Mouse (Mus musculus): ENCODE data around the gene Fyb2. TPM values are rescaled to one million over a fixed set of nuclear protein-coding genes. Genes with fewer than 3 reads are reported as not detected.

Gene Fyb2
- 0.22 and 0.26 TPM in 2 replicates for polyA plus RNA-seq (2015; fragmentation: Nextera tagmentation; extraction: Ambion mirVana)

GRCm38 (mm10) chr4:104913291-104914129 lies at the start of gene Fyb2:
Gene Fyb2, plus strand, starts transcription at chr4:104913456.
- Histone ChIP-seq H3K4me2 (replicated peaks) (peak within 1 kb of the TSS; percentile 48), H3K9ac (no peak within 1 kb of the TSS), H3K4me3 (peak within 1 kb of the TSS; percentile 10; the same call in 1 of the 2 replicates), H3K9me3 (no peaks in the 10 kb centered on the region), H3K4me1 (0 out of 2 replicates have a peak, but pooled peaks cover 12% of the 10 kb centered on the region), H3K36me3 (no peaks in the 10 kb centered on the region), H3K27me3 (peaks cover 18% of the 10 kb centered on the region), H3K27ac (no peak within 1 kb of the TSS)
- WGBS = 24% methylated on average over 23 of the region's 23 CpGs
- ATAC-seq (ENCODE audit: low FRiP score, low read depth) = no peak

GRCm38 (mm10) chr4:104864397-104864796 lies 48.9 kb upstream of the Fyb2 start:
- ATAC-seq (ENCODE audit: low FRiP score, low read depth) = no peak
- H3K4me3 ChIP-seq = no peak overlapping the region

GRCm38 (mm10) chr4:104869581-104869980 lies 43.7 kb upstream of the Fyb2 start:
- ATAC-seq (ENCODE audit: low FRiP score, low read depth) = no peak
- no peak overlapping the region for H3K4me3 ChIP-seq
- no peaks in the 10 kb centered on the region for H3K27me3 ChIP-seq
- peaks cover 7% of the 10 kb centered on the region; the same call in 1 of the 2 replicates for H3K4me1 ChIP-seq
- H3K36me3 ChIP-seq = no peaks in the 10 kb centered on the region
- no peak overlapping the region for H3K27ac ChIP-seq
- no peak overlapping the region for H3K4me2 ChIP-seq (replicated peaks)
- H3K9me3 ChIP-seq = no peaks in the 10 kb centered on the region
- H3K9ac ChIP-seq = no peak overlapping the region

More at GRCm38 (mm10) chr4:104864397-104864796, 48.9 kb upstream of the Fyb2 start:
- 79% methylated on average over 1 of the region's 1 CpGs for WGBS
- Histone ChIP-seq H3K4me1 (peaks cover 7% of the 10 kb centered on the region; the same call in 1 of the 2 replicates), H3K9ac (no peak overlapping the region), H3K4me2 (replicated peaks) (no peak overlapping the region), H3K27ac (no peak overlapping the region), H3K9me3 (no peaks in the 10 kb centered on the region), H3K36me3 (no peaks in the 10 kb centered on the region), H3K27me3 (no peaks in the 10 kb centered on the region)

GRCm38 (mm10) chr4:104870196-104870595 lies 43.1 kb upstream of the Fyb2 start:
- Histone ChIP-seq H3K4me3 (no peak overlapping the region), H3K4me2 (replicated peaks) (no peak overlapping the region), H3K9me3 (no peaks in the 10 kb centered on the region), H3K27me3 (no peaks in the 10 kb centered on the region), H3K27ac (no peak overlapping the region), H3K36me3 (no peaks in the 10 kb centered on the region), H3K4me1 (peaks cover 7% of the 10 kb centered on the region; the same call in 1 of the 2 replicates), H3K9ac (no peak overlapping the region)
- ATAC-seq (ENCODE audit: low FRiP score, low read depth) = no peak
- WGBS = 92% methylated on average over 5 of the region's 5 CpGs

GRCm38 (mm10) chr4:104875832-104876231 lies 37.4 kb upstream of the Fyb2 start:
- Histone ChIP-seq H3K36me3 (no peaks in the 10 kb centered on the region), H3K9me3 (no peaks in the 10 kb centered on the region), H3K4me2 (replicated peaks) (no peak overlapping the region), H3K9ac (no peak overlapping the region), H3K27me3 (no peaks in the 10 kb centered on the region), H3K27ac (no peak overlapping the region), H3K4me3 (no peak overlapping the region), H3K4me1 (no peaks in the 10 kb centered on the region)
- 79% methylated on average over 4 of the region's 4 CpGs for WGBS
- no peak for ATAC-seq (ENCODE audit: low FRiP score, low read depth)

- Histone ChIP-seq H3K4me3 (no peak within 1 kb of the TSS), H3K4me2 (replicated peaks) (no peak within 1 kb of the TSS), H3K36me3 (no peaks in the 10 kb centered on the region), H3K9ac (no peak within 1 kb of the TSS), H3K27ac (no peak within 1 kb of the TSS), H3K4me1 (no peaks in the 10 kb centered on the region), H3K27me3 (no peaks in the 10 kb centered on the region), H3K9me3 (no peaks in the 10 kb centered on the region)
- 83% methylated on average over 3 of the region's 3 CpGs for WGBS
- ATAC-seq (ENCODE audit: low FRiP score, low read depth) = no peak
Measured at GRCm38 (mm10) chr4:104876323-104876722, 36.9 kb upstream of the Fyb2 start, which contains the start of gene C8a. Gene C8a, minus strand, starts transcription at chr4:104876398.

GRCm38 (mm10) chr4:104887486-104887885 lies 25.8 kb upstream of the Fyb2 start:
- Histone ChIP-seq H3K9ac (no peak overlapping the region), H3K4me2 (replicated peaks) (no peak overlapping the region), H3K4me3 (no peak overlapping the region), H3K27me3 (0 out of 2 replicates have a peak, but pooled peaks cover 4% of the 10 kb centered on the region), H3K9me3 (no peaks in the 10 kb centered on the region), H3K4me1 (0 out of 2 replicates have a peak, but pooled peaks cover 7% of the 10 kb centered on the region), H3K36me3 (no peaks in the 10 kb centered on the region), H3K27ac (no peak overlapping the region)
- WGBS = 78% methylated on average over 9 of the region's 9 CpGs
- no peak for ATAC-seq (ENCODE audit: low FRiP score, low read depth)

- Histone ChIP-seq H3K36me3 (no peaks in the 10 kb centered on the region), H3K4me2 (replicated peaks) (no peak overlapping the region), H3K4me1 (0 out of 2 replicates have a peak, but pooled peaks cover 12% of the 10 kb centered on the region), H3K27ac (no peak overlapping the region), H3K9me3 (no peaks in the 10 kb centered on the region), H3K4me3 (no peak overlapping the region), H3K27me3 (0 out of 2 replicates have a peak, but pooled peaks cover 4% of the 10 kb centered on the region), H3K9ac (no peak overlapping the region)
- WGBS = 68% methylated on average over 9 of the region's 9 CpGs
- no peak for ATAC-seq (ENCODE audit: low FRiP score, low read depth)
Measured at GRCm38 (mm10) chr4:104888499-104889262, 24.6 kb upstream of the Fyb2 start.

- no peak overlapping the region for H3K9ac ChIP-seq
- no peaks in the 10 kb centered on the region for H3K36me3 ChIP-seq
- peaks cover 17% of the 10 kb centered on the region; the same call in 1 of the 2 replicates for H3K27me3 ChIP-seq
- H3K4me3 ChIP-seq = no peak overlapping the region
- 0 out of 2 replicates have a peak, but pooled peaks cover 12% of the 10 kb centered on the region for H3K4me1 ChIP-seq
- 87% methylated on average over 7 of the region's 7 CpGs for WGBS
- H3K9me3 ChIP-seq = no peaks in the 10 kb centered on the region
- ATAC-seq (ENCODE audit: low FRiP score, low read depth) = no peak
- H3K4me2 ChIP-seq (replicated peaks) = no peak overlapping the region
- no peak overlapping the region for H3K27ac ChIP-seq
Measured at GRCm38 (mm10) chr4:104891708-104892107, 21.5 kb upstream of the Fyb2 start.

- 69% methylated on average over 5 of the region's 5 CpGs for WGBS
- Histone ChIP-seq H3K4me1 (0 out of 2 replicates have a peak, but pooled peaks cover 12% of the 10 kb centered on the region), H3K4me3 (no peak overlapping the region), H3K36me3 (no peaks in the 10 kb centered on the region), H3K4me2 (replicated peaks) (no peak overlapping the region), H3K27ac (no peak overlapping the region), H3K9me3 (no peaks in the 10 kb centered on the region), H3K9ac (no peak overlapping the region), H3K27me3 (peaks cover 17% of the 10 kb centered on the region; the same call in 1 of the 2 replicates)
- no peak for ATAC-seq (ENCODE audit: low FRiP score, low read depth)
Measured at GRCm38 (mm10) chr4:104893588-104893987, 19.7 kb upstream of the Fyb2 start.

GRCm38 (mm10) chr4:104894004-104894734 lies 19.1 kb upstream of the Fyb2 start:
- no peaks in the 10 kb centered on the region for H3K36me3 ChIP-seq
- H3K9me3 ChIP-seq = no peaks in the 10 kb centered on the region
- no peak overlapping the region for H3K9ac ChIP-seq
- H3K4me2 ChIP-seq (replicated peaks) = no peak overlapping the region
- H3K4me1 ChIP-seq = 0 out of 2 replicates have a peak, but pooled peaks cover 7% of the 10 kb centered on the region
- H3K27ac ChIP-seq = no peak overlapping the region
- H3K27me3 ChIP-seq = peaks cover 17% of the 10 kb centered on the region; the same call in 1 of the 2 replicates
- no peak overlapping the region for H3K4me3 ChIP-seq
- 59% methylated on average over 13 of the region's 13 CpGs for WGBS
- no peak for ATAC-seq (ENCODE audit: low FRiP score, low read depth)

Measured in limb, embryonic 13.5 days (tissue).